Mouse (Mus musculus) testis, adult 2 months (tissue): ENCODE data around the gene Eif2b2.

Experiments
- CTCF ChIP-seq: fragments of 200-500 bp; IDR thresholded peaks from 2 replicates; pipeline ENCODE4 v1.5.1; 2012; ENCODE audit warnings: low read depth, mild to moderate bottlenecking, inconsistent platforms, low read length, moderate library complexity; ENCODE audit not compliant: control insufficient read depth, insufficient read depth, insufficient replicate concordance
- POLR2A ChIP-seq: fragments of 200-500 bp; IDR thresholded peaks from 2 replicates; pipeline ENCODE4 v1.6.1; 2012; ENCODE audit warnings: low read depth, mild to moderate bottlenecking, inconsistent platforms, low read length, moderate library complexity; ENCODE audit not compliant: control insufficient read depth

- TF ChIP-seq CTCF (no peak), POLR2A (no peak)
Observed at GRCm38 (mm10) chr12:85252083-85252482, 32.8 kb downstream of the Eif2b2 start.
